Mouse (Mus musculus): ENCODE measurements around the gene Cacnb4. TPM values are rescaled to one million over a fixed set of nuclear protein-coding genes. Genes with fewer than 3 reads are reported as not detected.
A peak's percentile ranks its signal among the peaks of the same experiment; 100 is the strongest.

Gene Cacnb4
- total RNA-seq (2015), result not detected in 2 replicates
- not detected in 2 replicates for total RNA-seq (2017)

DNA sequence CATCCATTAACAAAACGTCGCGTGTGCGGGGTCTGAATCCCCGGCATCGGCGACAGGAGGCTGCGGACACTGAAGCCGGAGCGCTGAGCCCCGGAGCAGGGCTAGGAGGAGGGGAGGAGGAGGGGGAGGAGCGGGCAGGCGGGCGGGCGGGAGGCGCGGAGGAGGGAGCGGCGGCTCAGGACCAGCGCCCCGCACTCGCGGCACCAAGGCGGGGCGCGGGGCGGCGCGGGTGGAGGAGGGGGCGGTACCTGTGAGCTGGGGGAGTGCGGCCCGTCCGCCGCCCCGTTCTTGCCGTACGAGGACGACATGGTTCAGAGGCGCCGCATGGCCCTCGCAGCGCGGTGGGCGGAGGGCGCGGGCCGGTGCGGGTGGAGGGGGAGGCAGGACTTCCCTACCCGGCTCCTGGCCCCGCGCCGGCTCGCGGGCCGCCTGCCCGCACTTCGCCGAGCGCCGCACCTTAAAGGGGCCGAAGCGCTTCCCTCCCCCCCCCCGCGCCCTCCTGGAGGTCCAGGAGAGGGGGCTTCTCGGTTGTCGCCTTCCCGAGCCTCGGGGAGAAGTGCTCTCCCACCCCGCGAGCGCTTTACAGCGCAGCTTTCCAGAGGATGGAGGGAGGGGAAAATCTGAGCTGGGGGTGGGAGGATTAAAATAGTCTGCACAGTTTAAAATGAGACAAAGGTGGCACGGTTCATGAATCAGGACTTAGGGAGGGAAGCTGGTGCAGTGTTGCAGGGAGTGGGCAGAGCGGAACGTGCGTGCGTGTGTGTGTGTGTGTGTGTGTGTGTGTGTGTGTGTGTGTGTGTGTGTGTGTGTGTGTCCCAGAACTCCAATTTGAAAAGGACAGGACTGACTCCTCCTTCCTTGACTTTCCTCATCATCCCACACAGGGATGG lies at the start of gene Cacnb4:
Gene Cacnb4, minus strand, starts transcription at position 809 of the 890 bp plus-strand sequence.
- ATAC-seq (replicated peaks; ENCODE audit: poor library complexity), result peak; percentile 24; the same call in 1 of the 2 replicates

DNA sequence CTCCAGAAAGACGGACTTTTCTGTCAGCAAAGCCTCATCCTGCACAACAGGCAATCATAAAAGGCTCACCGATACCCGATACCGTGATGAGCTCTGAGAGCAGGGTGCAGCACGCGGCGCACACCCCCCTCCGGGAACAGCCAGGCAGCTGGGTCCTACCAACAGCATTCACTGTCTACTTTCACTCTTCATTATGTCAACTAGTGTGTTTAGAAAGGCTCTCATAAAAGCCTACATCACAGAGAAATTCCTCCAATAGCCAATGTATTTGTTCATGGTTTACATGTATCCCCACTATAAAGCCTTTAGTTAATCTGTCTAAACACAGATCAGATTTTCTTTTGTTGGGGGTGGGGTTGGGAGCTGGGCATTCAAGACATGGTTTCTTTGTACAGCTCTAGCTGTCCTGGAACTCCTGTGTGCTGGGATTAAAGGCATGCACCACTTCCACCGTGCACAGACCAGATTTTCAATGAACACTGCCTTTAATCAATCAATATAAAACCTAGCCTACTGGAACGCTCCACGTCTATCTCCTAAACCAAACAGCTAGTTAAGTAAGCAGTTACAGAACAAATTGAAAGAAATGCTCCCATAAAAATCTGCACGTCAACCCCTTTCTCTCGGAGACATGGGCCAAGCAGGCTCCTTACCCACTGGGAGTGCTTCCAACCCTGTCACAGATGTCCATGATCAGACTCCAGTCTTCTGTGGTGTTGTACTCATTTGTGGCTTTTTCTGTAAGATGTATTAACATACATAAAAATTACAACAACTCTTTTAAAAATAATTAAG lies 43.8 kb upstream of the Cacnb4 start:
- no peak for ATAC-seq (replicated peaks; ENCODE audit: poor library complexity)

DNA sequence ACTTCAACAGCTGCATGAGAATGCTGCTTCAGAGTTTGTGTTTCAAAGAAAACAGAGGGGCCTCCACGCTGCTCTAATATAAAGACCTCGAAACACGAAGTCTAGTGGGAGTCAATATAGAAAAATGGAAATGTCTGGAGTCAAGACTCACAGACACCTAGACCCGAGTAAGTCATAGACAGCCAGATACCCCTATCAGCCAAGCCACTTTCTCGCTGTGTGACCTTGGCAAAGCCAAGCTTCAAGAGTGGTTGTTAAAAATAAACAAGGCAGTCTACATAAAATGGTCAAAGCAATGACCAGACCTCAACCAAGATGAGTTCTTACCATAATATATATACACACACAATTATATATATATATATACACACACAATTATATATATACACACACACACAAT lies 40.4 kb upstream of the Cacnb4 start:
- no peak for ATAC-seq (replicated peaks; ENCODE audit: poor library complexity)

DNA sequence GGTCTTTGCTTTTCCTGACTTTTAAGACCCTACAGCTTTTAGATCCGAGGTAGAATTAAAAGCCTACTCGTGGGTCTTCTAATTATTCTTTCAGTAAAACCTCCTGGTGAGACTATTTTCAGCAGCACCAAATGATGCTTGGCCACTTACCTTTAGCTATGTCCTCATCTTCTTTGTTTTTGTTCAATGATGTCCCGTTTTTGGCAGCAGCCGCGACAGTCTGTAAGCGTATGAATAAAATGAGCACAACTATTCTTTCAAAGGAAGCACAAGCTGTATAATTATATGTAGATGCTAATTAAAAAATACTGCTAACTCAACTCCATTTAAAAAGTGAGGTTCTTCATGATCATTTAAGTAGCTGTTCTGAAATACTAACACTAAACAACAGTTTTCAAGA lies 38.9 kb upstream of the Cacnb4 start:
- no peak for ATAC-seq (replicated peaks; ENCODE audit: poor library complexity)

DNA sequence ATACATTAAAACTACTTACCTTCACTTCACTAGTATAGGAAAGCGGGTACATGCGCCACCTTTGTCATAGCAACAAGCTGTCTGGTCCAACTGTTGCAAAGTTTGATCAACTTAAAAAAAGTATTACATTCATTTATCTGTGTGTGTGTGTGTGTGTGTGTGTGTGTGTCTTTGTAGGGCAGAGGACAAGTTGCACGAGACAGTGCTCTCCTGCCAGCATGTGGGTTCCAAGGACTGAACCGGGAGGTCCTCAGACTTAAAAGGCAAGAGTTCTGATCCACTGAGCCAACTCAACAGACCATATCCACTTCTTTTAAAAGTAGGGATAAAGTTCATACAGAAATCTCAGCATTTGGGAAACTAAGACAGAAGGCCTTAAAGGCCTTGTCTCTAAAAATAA lies 37.5 kb upstream of the Cacnb4 start:
- ATAC-seq (replicated peaks; ENCODE audit: poor library complexity), result no peak

DNA sequence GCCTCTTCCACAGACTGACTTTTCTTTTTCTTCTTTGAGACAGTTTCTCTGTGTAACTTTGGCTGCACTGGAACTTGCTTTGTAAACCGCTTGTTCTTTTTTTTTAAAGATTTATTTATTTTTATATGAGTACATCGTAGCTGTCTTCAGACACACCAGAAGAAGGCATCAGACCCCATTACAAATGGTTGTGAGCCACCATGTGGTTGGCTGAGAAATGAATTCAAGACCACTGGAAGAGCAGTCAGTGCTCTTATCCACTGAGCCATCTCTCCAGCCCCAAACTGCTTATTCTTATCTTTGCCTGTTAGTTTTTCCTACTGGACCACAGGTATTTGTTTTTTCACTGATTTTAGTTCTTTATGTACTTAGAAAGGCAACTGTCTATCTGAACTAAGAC lies 34.2 kb upstream of the Cacnb4 start:
- ATAC-seq (replicated peaks; ENCODE audit: poor library complexity), result no peak

DNA sequence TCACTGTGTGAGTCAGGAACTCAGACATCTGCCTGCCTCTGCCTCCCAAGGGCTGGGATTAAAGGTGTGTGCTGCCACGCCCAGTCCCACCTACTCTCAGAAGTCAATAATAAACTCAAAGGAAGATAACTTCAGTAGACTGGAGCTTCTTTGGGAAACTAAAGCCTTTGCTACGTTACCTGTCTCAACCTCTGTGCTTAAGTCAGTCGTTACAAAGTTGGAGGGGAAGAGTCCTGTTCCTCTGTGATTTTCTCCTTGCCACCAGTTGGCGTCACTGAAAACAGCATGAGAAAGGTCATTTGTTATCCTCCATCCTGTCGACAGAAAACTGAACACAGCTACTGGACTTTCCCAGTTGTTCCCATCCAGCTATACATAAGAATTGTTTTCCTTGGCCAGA lies 32.8 kb upstream of the Cacnb4 start:
- no peak for ATAC-seq (replicated peaks; ENCODE audit: poor library complexity)

DNA sequence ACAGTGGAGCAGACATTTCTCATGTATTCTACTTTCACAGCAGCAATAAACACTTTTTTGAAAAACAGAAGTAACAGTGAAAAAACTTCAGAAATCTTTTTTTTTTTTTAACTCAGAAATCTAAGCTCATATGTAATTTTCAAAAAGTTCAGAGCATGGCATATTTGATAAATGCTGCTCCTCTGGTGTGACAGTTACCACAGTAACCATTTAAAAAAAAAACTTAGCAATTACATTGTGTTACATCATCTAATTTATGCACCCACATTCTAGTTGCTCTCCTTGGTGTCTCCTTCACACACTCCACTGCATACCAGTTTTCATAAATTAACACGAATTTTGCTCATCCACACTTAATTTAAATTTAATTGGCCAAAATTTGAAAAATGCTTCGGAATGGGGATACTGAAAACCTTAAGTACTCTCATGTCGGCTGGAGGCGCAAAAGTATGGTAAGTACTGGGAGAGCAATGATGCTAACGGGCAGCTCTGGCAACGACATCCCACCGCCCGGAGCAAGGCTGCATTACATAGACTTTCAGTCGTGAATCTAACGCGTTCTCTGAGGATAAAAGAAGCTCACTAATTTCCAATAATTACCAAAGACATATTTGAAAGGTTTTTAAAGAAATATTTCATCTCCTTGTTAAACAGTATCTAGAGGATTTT lies 24.9 kb upstream of the Cacnb4 start:
- ATAC-seq (replicated peaks; ENCODE audit: poor library complexity), result no peak

DNA sequence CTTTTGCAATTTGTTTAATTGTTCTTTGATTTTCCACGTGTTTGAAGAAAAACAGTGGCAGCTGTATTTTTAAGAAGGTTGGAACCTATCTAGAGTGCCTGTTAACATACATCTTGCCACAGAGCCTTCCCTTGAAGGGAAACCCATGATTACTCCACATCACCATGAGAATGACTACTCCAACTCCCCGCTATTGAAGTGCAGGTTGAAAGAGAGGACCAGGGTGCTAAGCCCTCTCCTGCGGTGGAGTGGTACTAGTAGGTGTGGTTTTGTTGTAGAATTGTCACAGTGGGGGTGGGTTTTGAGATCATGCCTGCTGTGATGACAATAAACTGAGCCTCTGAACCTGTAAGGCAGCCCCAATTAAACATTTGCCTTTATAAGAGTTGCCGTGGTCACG lies 23.7 kb upstream of the Cacnb4 start:
- ATAC-seq (replicated peaks; ENCODE audit: poor library complexity), result no peak

DNA sequence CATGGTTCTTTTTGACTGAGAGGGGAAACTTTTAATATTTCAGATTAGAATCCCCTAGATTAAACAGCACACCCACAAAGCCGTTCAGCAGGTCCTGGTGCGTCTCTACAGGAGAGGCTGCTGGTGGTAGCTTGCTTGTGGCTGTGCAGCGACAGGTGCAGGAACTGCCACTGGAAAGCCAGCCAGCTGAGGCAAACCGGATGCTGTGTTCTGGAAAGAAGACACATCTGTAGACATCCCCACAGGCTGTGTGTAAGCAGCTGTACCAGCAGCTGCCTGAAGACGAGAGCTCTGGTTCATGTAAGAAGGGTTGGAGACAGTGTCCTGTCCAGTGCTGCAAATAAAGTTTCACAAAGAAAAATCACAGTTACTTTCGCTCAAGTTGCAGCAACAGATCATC lies 18.0 kb upstream of the Cacnb4 start:
- no peak for ATAC-seq (replicated peaks; ENCODE audit: poor library complexity)

DNA sequence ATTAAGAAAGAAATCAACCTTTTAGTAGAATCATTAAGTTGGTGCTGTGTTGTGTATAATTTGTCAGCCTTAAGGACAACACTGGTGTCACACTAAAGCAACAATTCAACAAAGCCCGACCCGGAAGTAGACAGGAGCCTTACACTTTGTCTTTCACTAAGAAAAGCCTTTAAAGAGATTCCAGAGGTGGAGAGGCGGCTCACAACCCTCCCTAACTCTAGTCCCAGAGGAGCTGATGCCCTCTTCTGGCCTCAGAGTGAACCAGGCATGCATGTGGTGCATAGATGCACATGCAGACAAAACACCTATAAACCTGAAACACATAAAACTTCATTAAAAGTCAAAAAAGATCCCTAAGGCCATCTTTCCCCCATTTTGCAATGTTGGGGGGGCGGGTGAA lies 15.1 kb upstream of the Cacnb4 start:
- no peak for ATAC-seq (replicated peaks; ENCODE audit: poor library complexity)

DNA sequence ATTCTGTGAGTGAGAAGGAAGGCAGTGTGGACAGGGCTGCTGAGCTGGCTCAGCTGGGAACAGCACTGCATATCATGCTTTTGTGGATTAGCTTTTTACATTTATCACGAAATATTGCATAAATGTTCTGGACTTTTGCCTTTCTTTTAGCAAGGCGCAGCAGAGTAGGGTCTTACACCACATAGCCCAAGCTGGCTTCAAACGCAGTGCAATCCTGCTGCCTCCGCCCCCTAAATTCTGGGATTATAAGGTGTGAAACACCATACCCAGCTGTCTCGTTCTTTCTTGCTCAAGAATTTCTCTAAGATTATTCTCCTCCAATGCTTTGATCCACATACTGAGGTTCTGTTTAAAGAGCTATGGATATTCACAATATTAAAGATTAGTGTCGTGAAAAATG lies 10.0 kb upstream of the Cacnb4 start:
- ATAC-seq (replicated peaks; ENCODE audit: poor library complexity), result no peak

DNA sequence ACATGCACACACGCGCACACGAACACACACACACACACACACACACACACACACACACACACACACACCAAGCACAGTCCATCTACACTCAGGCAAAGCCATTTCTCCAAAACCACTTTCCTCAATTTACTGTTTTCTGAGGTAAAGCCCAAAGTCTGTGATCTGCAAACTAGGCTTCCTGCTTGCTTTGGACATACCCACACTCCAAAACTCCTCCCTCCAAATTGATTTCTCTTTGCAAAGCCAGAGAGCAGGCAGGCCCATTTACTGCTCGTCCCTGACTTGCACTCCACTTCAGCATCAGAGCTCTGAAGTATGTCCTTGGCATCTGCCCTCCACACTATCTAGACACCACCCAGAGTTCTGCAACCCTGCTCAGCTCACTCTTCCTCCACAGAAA lies 958 bp upstream of the Cacnb4 start:
- ATAC-seq (replicated peaks; ENCODE audit: poor library complexity), result no peak

DNA sequence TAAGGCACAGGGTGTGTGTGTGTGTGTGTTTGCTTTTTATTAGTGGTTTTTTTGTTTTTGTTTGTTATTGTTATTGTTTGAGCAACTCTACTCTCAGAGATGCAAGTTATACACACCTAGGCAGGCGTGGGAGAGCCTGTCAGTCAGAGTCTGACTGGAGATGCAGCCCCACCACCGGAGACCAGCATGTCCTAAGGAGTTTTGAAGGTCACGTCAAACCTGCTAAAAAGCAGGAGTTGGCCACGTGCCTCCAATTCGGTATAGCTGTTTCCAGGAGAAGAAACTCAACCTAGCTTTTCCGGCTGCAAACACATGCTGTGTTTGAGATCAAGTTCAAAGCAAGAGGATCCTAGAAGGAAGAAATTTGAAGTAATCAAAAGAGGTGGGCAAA lies 277 bp upstream of the Cacnb4 start:
- no peak for ATAC-seq (replicated peaks; ENCODE audit: poor library complexity)

DNA sequence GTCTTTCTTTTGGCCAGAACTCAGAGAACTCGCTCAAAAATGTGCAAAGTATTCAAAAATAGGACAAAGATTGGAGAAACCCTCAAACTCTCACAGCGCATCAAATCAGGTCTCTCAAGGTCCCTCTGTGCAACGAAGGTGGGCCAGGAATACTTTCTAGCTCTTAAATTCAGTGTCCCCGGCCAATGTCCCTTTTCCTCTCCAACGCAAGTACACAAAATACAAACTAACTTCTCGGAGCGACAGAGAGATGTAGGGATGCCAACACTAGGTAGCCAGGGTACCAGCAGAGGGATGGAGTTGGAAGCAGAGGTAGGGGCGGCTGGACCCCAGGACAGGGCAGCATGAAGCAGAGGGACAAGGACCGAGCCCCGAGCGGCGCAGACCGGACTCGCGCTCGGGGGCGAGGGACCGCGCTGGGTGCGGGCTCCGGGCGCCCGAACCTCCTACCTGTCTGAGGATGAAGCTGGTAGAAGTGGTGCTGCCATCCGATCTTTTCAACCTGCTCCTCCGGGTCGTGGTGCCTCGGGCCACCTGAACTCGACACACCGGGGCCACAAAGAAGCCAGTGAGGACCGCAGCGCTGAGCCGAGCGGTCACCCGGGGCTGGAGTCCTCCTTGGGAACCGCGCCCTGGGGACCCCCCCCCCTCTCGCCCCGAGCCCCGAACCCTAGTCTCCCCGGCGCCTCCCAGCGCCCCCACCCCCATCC lies 1.2 kb downstream of the Cacnb4 start:
- ATAC-seq (replicated peaks; ENCODE audit: poor library complexity), result no peak

DNA sequence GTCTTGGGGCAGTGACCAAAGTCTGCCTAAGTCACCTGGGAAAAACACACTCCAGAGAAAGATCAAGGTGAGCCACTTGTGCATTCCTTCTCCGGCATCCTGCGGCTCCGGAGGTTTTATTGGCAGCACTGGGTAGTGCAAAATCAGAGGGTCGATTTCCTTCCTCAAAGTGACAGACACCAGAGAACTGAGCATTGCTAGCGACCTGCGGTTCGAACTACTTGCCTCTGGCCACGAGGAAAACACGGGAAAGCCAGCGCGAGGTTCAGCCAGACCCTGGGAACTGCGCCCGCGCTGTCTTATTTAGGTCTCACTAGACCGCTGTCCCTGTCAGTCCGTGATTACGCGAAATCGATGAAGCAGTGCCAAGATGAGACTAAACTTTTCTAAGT lies 1.7 kb downstream of the Cacnb4 start:
- ATAC-seq (replicated peaks; ENCODE audit: poor library complexity), result peak; percentile 55

DNA sequence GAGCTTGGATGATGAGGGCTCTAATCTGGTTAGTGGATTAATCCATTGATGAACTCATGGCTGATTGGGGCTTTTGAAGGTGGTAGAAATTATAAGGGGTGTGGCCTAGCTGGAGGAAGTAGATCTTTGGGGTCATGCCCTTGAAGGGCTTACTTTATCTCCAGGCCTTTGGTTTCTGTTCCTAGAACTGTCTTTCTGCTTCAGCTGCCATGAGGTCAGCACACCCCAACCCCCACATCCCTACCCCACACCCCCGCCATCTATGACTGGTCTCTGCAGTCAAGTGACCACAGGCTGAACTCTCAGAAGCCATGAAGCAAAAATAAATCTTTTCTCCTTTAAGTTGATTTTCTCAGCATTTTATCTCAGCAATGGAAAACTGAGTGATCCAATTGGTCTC lies 3.5 kb downstream of the Cacnb4 start:
- peak; percentile 57 for ATAC-seq (replicated peaks; ENCODE audit: poor library complexity)

DNA sequence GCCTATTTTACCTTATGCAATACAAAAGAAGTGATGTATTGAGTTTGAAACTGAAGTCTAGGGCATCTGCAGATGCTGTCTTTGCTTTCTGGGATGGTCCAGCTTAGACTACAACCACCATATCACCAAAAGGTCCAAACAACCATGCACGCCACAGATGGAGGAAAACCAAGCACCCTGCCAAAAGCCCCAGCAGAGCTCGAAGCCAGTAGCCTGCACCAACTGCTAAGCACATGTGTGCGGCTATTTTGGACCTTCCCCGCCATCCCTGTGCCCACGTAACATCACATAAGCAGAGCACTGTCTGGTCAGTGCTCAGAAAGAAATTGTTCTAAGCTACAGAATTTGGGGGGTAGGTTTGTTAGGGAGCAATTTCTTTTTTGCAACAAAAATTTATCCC lies 5.9 kb downstream of the Cacnb4 start:
- ATAC-seq (replicated peaks; ENCODE audit: poor library complexity), result no peak

DNA sequence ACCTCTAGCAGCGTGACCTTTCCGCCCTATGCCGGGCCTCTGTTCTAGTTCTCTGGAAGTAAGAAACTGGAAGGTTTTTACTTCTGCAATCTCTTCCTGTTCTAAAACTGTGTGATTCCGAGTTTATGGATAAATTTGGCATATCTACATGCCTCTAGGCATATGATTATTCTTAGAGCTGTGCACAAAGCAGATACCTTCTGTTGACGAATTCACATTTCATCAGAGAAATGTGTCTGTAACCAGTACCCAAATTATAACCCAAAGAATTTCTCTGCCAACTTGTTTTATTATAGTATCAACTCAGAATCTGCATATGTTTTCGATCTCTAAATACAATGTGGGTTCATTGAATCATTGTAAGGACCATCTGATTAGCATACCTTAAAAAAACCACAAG lies 8.2 kb downstream of the Cacnb4 start:
- ATAC-seq (replicated peaks; ENCODE audit: poor library complexity), result no peak

DNA sequence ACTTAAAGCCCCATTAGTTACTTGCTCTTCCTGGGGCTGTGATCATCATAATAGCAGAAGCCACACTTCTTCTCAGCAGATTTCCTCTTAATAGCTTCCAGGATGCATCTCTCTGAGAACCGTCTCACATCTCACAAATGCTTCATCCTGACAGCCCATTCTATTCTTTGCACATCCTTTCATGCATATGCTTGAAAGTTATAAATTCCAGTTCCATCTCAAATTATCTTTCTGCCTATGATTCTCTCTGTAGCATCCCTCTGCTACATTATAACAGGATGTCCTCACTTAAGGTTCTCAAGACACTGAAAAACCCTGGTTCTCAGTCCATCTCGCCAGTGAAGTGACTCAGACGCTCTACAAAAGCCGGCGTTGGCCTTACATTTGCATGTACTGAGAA lies 19.9 kb downstream of the Cacnb4 start:
- ATAC-seq (replicated peaks; ENCODE audit: poor library complexity), result no peak

DNA sequence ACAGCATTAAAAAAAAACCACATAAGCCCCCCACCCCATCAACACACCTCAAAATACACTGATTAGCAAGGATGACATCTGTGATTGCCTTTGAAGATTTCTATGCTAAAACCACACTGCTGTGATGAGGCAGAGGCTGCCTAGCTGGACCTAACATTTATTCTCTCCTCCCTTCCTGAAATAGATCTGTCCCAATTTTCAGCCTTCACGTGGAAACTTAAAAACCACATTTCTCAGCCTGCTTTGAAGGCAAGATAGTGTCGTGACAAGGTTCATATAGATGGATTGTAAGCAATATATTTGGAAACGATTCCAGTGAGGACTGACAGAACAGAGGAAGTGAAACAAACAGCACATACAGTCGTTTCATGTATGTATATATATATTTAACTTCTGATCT lies 22.1 kb downstream of the Cacnb4 start:
- ATAC-seq (replicated peaks; ENCODE audit: poor library complexity), result no peak

Measured in megakaryocyte progenitor cell, adult 5-6 weeks (primary cell).